Mouse (Mus musculus) neural tube, embryonic 11.5 days (tissue): ENCODE data around the gene Fabp1. TPM values are rescaled to one million over a fixed set of nuclear protein-coding genes. Genes with fewer than 3 reads are reported as not detected.

ENCODE experiments used
- ATAC-seq: fragments of 200-750 bp; cut with Nextera tagmentation; 2 replicates; pipeline ENCODE4 v1.8.0; 2017; ENCODE audit warnings: moderate number of reproducible peaks, mild to moderate bottlenecking, moderate TSS enrichment, moderate library complexity; ENCODE audit not compliant: insufficient read depth, low FRiP score, low TSS enrichment
- DNase-seq: peaks from one replicate; pipeline ENCODE4 v3.0.0-alpha.2; 2015; ENCODE audit warnings: low spot score
- H3K27ac ChIP-seq: fragments of 300-500 bp; sonication (generic); 2 replicates; pipeline ENCODE4 v1.5.1; 2014; ENCODE audit warnings: low read depth, mild to moderate bottlenecking, low read length
- H3K27me3 ChIP-seq: fragments of 300-500 bp; sonication (generic); 2 replicates; pipeline ENCODE4 v1.6.1; 2014; ENCODE audit warnings: mild to moderate bottlenecking, low read length, mixed read lengths; ENCODE audit not compliant: control insufficient read depth, insufficient read depth
- H3K36me3 ChIP-seq: fragments of 300-500 bp; sonication (generic); 2 replicates; pipeline ENCODE4 v1.6.1; 2014; ENCODE audit warnings: mild to moderate bottlenecking, low read length, moderate library complexity, mixed read lengths; ENCODE audit not compliant: control insufficient read depth, insufficient read depth
- H3K4me1 ChIP-seq: fragments of 300-500 bp; sonication (generic); 2 replicates; pipeline ENCODE4 v1.6.1; 2014; ENCODE audit warnings: low read length, mixed read lengths; ENCODE audit not compliant: control insufficient read depth, insufficient read depth
- H3K4me2 ChIP-seq: fragments of 300-500 bp; sonication (generic); 2 replicates; pipeline ENCODE4 v1.6.1; 2014; ENCODE audit warnings: low read depth, mild to moderate bottlenecking, moderate library complexity
- H3K4me3 ChIP-seq: fragments of 300-500 bp; sonication (generic); 2 replicates; pipeline ENCODE4 v1.5.1; 2014; ENCODE audit warnings: low read depth, low read length
- H3K9ac ChIP-seq: fragments of 300-500 bp; sonication (generic); 2 replicates; pipeline ENCODE4 v1.6.1; 2014; ENCODE audit warnings: mild to moderate bottlenecking, low read length
- H3K9me3 ChIP-seq: fragments of 300-500 bp; sonication (generic); 2 replicates; pipeline ENCODE4 v1.6.1; 2016; ENCODE audit warnings: low read length; ENCODE audit not compliant: control insufficient read depth
- WGBS: fragments of 180-500 bp; shearing (Covaris S2); extraction: QIAGEN DNeasy Blood & Tissue Kit; methylation state at CpG from one replicate; pipeline ENCODE4 v1.1.7; 2014; 5-methylcytosine and 5-hydroxymethylcytosine counted together
- polyA plus RNA-seq: library from polyadenylated mRNA; unstranded; fragments of >200 nt; fragmentation: Nextera tagmentation; extraction: Ambion mirVana; gene quantifications from 2 replicates; pipeline ENCODE4 v1.2.1, GENCODE M21; 2014

Gene Fabp1
- polyA plus RNA-seq, result not detected in 2 replicates

- no peaks in the 10 kb centered on the region for H3K27me3 ChIP-seq
- H3K4me3 ChIP-seq, result no peak within 1 kb of the TSS
- no peaks in the 10 kb centered on the region for H3K36me3 ChIP-seq
- no peaks in the 10 kb centered on the region for H3K9me3 ChIP-seq
- H3K4me1 ChIP-seq, result no peaks in the 10 kb centered on the region
- H3K4me2 ChIP-seq, result no peak within 1 kb of the TSS
- ATAC-seq (no peak), DNase-seq (no peak)
- H3K27ac ChIP-seq, result no peak within 1 kb of the TSS
- H3K9ac ChIP-seq, result no peak within 1 kb of the TSS
- WGBS, result 83% methylated on average over 4 of the region's 4 CpGs
Measured at GRCm38 (mm10) chr6:71199612-71200011, at the start of gene Fabp1. Fabp1 (plus strand) TSS chr6:71199827.

- Histone ChIP-seq H3K4me3 (no peak overlapping the region), H3K36me3 (no peaks in the 10 kb centered on the region), H3K9me3 (no peaks in the 10 kb centered on the region), H3K9ac (no peak overlapping the region), H3K4me1 (no peaks in the 10 kb centered on the region), H3K4me2 (no peak overlapping the region), H3K27me3 (no peaks in the 10 kb centered on the region), H3K27ac (no peak overlapping the region)
- DNase-seq (no peak), ATAC-seq (no peak)
- 30% methylated on average over 10 of the region's 10 CpGs for WGBS
Measured at GRCm38 (mm10) chr6:71151098-71151497, 48.5 kb upstream of the Fabp1 start.

- DNase-seq (no peak), ATAC-seq (no peak)
- H3K27ac ChIP-seq, result no peak overlapping the region
- H3K4me3 ChIP-seq, result no peak overlapping the region
- H3K27me3 ChIP-seq, result no peaks in the 10 kb centered on the region
- WGBS, result 81% methylated on average over 4 of the region's 4 CpGs
- H3K4me2 ChIP-seq, result no peak overlapping the region
- no peaks in the 10 kb centered on the region for H3K9me3 ChIP-seq
- no peak overlapping the region for H3K9ac ChIP-seq
- no peaks in the 10 kb centered on the region for H3K4me1 ChIP-seq
- H3K36me3 ChIP-seq, result no peaks in the 10 kb centered on the region
Measured at GRCm38 (mm10) chr6:71153486-71153885, 46.1 kb upstream of the Fabp1 start.

GRCm38 (mm10) chr6:71154861-71155260 is 44.8 kb upstream of the Fabp1 start:
- Histone ChIP-seq H3K27ac (no peak overlapping the region), H3K4me2 (no peak overlapping the region), H3K4me3 (no peak overlapping the region), H3K36me3 (no peaks in the 10 kb centered on the region), H3K27me3 (no peaks in the 10 kb centered on the region), H3K4me1 (no peaks in the 10 kb centered on the region), H3K9ac (no peak overlapping the region), H3K9me3 (no peaks in the 10 kb centered on the region)
- WGBS, result 88% methylated on average over 6 of the region's 6 CpGs
- no peak for ATAC-seq
- no peak for DNase-seq

- Histone ChIP-seq H3K27ac (no peak overlapping the region), H3K4me2 (no peak overlapping the region), H3K27me3 (no peaks in the 10 kb centered on the region), H3K9me3 (no peaks in the 10 kb centered on the region), H3K36me3 (no peaks in the 10 kb centered on the region), H3K4me1 (no peaks in the 10 kb centered on the region), H3K4me3 (no peak overlapping the region), H3K9ac (no peak overlapping the region)
- no peak for ATAC-seq
- 83% methylated on average over 5 of the region's 5 CpGs for WGBS
- DNase-seq, result no peak
Measured at GRCm38 (mm10) chr6:71156674-71157326, 42.8 kb upstream of the Fabp1 start.

GRCm38 (mm10) chr6:71161290-71161689 is 38.3 kb upstream of the Fabp1 start:
- Histone ChIP-seq H3K27ac (no peak overlapping the region), H3K36me3 (no peaks in the 10 kb centered on the region), H3K27me3 (no peaks in the 10 kb centered on the region), H3K4me2 (no peak overlapping the region), H3K9ac (no peak overlapping the region), H3K4me1 (no peaks in the 10 kb centered on the region), H3K9me3 (no peaks in the 10 kb centered on the region), H3K4me3 (no peak overlapping the region)
- no peak for ATAC-seq
- no peak for DNase-seq
- WGBS, result 82% methylated on average over 7 of the region's 7 CpGs

- no peak for ATAC-seq
Measured at GRCm38 (mm10) chr6:71162269-71162668, 37.4 kb upstream of the Fabp1 start.

GRCm38 (mm10) chr6:71164394-71164793 is 35.2 kb upstream of the Fabp1 start:
- ATAC-seq, result no peak
- 29% methylated on average over 6 of the region's 6 CpGs for WGBS

More at GRCm38 (mm10) chr6:71162269-71162668, 37.4 kb upstream of the Fabp1 start:
- no peak overlapping the region for H3K9ac ChIP-seq
- DNase-seq, result no peak
- H3K36me3 ChIP-seq, result no peaks in the 10 kb centered on the region
- no peaks in the 10 kb centered on the region for H3K9me3 ChIP-seq
- H3K4me2 ChIP-seq, result no peak overlapping the region
- WGBS, result 76% methylated on average over 4 of the region's 4 CpGs
- H3K4me1 ChIP-seq, result no peaks in the 10 kb centered on the region
- H3K27ac ChIP-seq, result no peak overlapping the region
- no peak overlapping the region for H3K4me3 ChIP-seq
- H3K27me3 ChIP-seq, result no peaks in the 10 kb centered on the region

GRCm38 (mm10) chr6:71166551-71167169 is 33.0 kb upstream of the Fabp1 start:
- no peak for ATAC-seq
- H3K9ac ChIP-seq, result no peak overlapping the region
- no peak overlapping the region for H3K4me2 ChIP-seq
- H3K4me3 ChIP-seq, result no peak overlapping the region
- no peaks in the 10 kb centered on the region for H3K9me3 ChIP-seq
- 58% methylated on average over 6 of the region's 6 CpGs for WGBS
- H3K27me3 ChIP-seq, result no peaks in the 10 kb centered on the region
- H3K27ac ChIP-seq, result no peak overlapping the region
- H3K4me1 ChIP-seq, result no peaks in the 10 kb centered on the region
- no peaks in the 10 kb centered on the region for H3K36me3 ChIP-seq
- no peak for DNase-seq

More at GRCm38 (mm10) chr6:71164394-71164793, 35.2 kb upstream of the Fabp1 start:
- Histone ChIP-seq H3K36me3 (no peaks in the 10 kb centered on the region), H3K9ac (no peak overlapping the region), H3K4me3 (no peak overlapping the region), H3K4me1 (no peaks in the 10 kb centered on the region), H3K27ac (no peak overlapping the region), H3K4me2 (no peak overlapping the region), H3K9me3 (no peaks in the 10 kb centered on the region), H3K27me3 (no peaks in the 10 kb centered on the region)
- no peak for DNase-seq
